Comparison of ENCODE assay signal across 12 mouse cellular contexts in genomic region chr13:81801121-81801520, GRCm38 (mm10). TPM values are rescaled to one million over a fixed set of nuclear protein-coding genes. Genes with fewer than 3 reads are reported as not detected.
DNase-seq lines count a peak whose midpoint lies in the region; ATAC-seq lines count a peak whose summit lies in the region.
"Had no signal": no experiment of that assay in that cellular context is flagged by ENCODE, and none has a peak within 500 bp of the region (broad histone marks: within the 10 kb centered on the region; RNA-seq: fewer than 3 reads in every experiment).

No protein-coding gene starts in this region.

- no peaks in the 10 kb centered on the region for H3K27me3 ChIP-seq in hindbrain, embryonic 14.5 days (ENCODE audit: control insufficient read depth, insufficient read depth, low read length)
- H3K27me3 ChIP-seq in hindbrain, embryonic 16.5 days (replicated peaks; ENCODE audit: control insufficient read depth, insufficient read depth, low read length): no peaks in the 10 kb centered on the region
- H3K27me3 ChIP-seq: forebrain, embryonic 12.5 days; lung, embryonic 15.5 days; neural tube, embryonic 13.5 days had no signal

- no peak overlapping the region for H3K9ac ChIP-seq in hindbrain, embryonic 14.5 days
- no peak overlapping the region for H3K9ac ChIP-seq in hindbrain, embryonic 16.5 days (ENCODE audit: low read depth, low read length)
- H3K9ac ChIP-seq: forebrain, embryonic 12.5 days; lung, embryonic 15.5 days; neural tube, embryonic 13.5 days had no signal

- no peak for ATAC-seq in hindbrain, embryonic 14.5 days (ENCODE audit: low FRiP score)
- no peak for ATAC-seq in hindbrain, embryonic 16.5 days
- peak; percentile 82 for ATAC-seq in CD4-positive, CD25-positive, alpha-beta regulatory T cell, adult 4 months

- H3K4me3 ChIP-seq in hindbrain, embryonic 14.5 days (replicated peaks; ENCODE audit: low read length): no peak overlapping the region
- H3K4me3 ChIP-seq in hindbrain, embryonic 16.5 days (ENCODE audit: low read length): no peak overlapping the region
- H3K4me3 ChIP-seq: forebrain, embryonic 12.5 days; lung, embryonic 15.5 days; neural tube, embryonic 13.5 days had no signal

- intact Hi-C loops in gastrocnemius, postnatal 14 days (cut with DNase I; ENCODE audit: low total_unique reads): no loop called here

- 50% methylated on average over 3 of the region's 3 CpGs for WGBS in hindbrain, embryonic 14.5 days
- 35% methylated on average over 3 of the region's 3 CpGs for WGBS in hindbrain, embryonic 16.5 days

- H3K36me3 ChIP-seq in hindbrain, embryonic 14.5 days (replicated peaks; ENCODE audit: control insufficient read depth, insufficient read depth): peaks cover 9% of the 10 kb centered on the region; the same call in 1 of the 2 replicates
- peaks cover 3% of the 10 kb centered on the region; the same call in 1 of the 2 replicates for H3K36me3 ChIP-seq in hindbrain, embryonic 16.5 days (ENCODE audit: control insufficient read depth, insufficient read depth, low read length)
- H3K36me3 ChIP-seq: forebrain, embryonic 12.5 days; lung, embryonic 15.5 days had no signal

- peak; percentile 34 for DNase-seq in hindbrain, embryonic 14.5 days (ENCODE audit: low spot score)
- peak; percentile 46 for DNase-seq in 3T3-L1 (ENCODE audit: low read depth, low spot score)
- peak; percentile 18 for DNase-seq in c-Kit-positive CD71-positive TER-119-positive erythroid progenitor cells, embryonic 14.5 days (ENCODE audit: low spot score)
- no peak for DNase-seq in ovary, postnatal 10 days (ENCODE audit: low spot score)
- no peak for DNase-seq in thymus, adult 18-20 months
- no peak for DNase-seq in gastrocnemius, postnatal 14 days
- DNase-seq: heart, postnatal 4 days had no signal

- H3K27ac ChIP-seq in hindbrain, embryonic 14.5 days: no peak overlapping the region
- no peak overlapping the region for H3K27ac ChIP-seq in hindbrain, embryonic 16.5 days (ENCODE audit: low read depth, low read length)
- H3K27ac ChIP-seq: forebrain, embryonic 12.5 days; lung, embryonic 15.5 days; neural tube, embryonic 13.5 days had no signal

- no peaks in the 10 kb centered on the region for H3K4me1 ChIP-seq in hindbrain, embryonic 14.5 days (replicated peaks; ENCODE audit: control insufficient read depth, insufficient read depth, low read length)
- H3K4me1 ChIP-seq in hindbrain, embryonic 16.5 days (ENCODE audit: control insufficient read depth, insufficient read depth, low read depth, low read length): no peaks in the 10 kb centered on the region
- H3K4me1 ChIP-seq: forebrain, embryonic 12.5 days; lung, embryonic 15.5 days; neural tube, embryonic 13.5 days had no signal

- no peaks in the 10 kb centered on the region for H3K9me3 ChIP-seq in hindbrain, embryonic 14.5 days (ENCODE audit: control insufficient read depth, low read length)
- H3K9me3 ChIP-seq in hindbrain, embryonic 16.5 days (ENCODE audit: control insufficient read depth, low read length): no peaks in the 10 kb centered on the region
- H3K9me3 ChIP-seq: forebrain, embryonic 12.5 days; lung, embryonic 15.5 days; neural tube, embryonic 13.5 days had no signal

- no peak overlapping the region for H3K4me2 ChIP-seq in hindbrain, embryonic 14.5 days (replicated peaks)
- H3K4me2 ChIP-seq in hindbrain, embryonic 16.5 days (ENCODE audit: low read length): no peak overlapping the region
- H3K4me2 ChIP-seq: forebrain, embryonic 12.5 days; lung, embryonic 15.5 days; neural tube, embryonic 13.5 days had no signal

RNA-seq across cellular contexts. Expression of gene Cetn3, which starts 18.2 kb away (rescaled TPM):
- polyA plus RNA-seq in hindbrain, embryonic 14.5 days (2014; fragmentation: Nextera tagmentation; extraction: Ambion mirVana): 232 and 250 TPM in 2 replicates
- 188 and 203 TPM in 2 replicates for polyA plus RNA-seq in hindbrain, embryonic 16.5 days (2015; fragmentation: Nextera tagmentation; extraction: Ambion mirVana)
- 100 to 1,000 TPM; 178 to 181 TPM for polyA plus RNA-seq in CD4-positive, CD25-positive, alpha-beta regulatory T cell, adult 4 months (2017; shearing (Covaris generic))
- total RNA-seq in gastrocnemius, postnatal 14 days (2021): 10 to 100 TPM; 44.6 to 45.8 TPM

Comparison
In these comparisons a context has a peak if more than half of its experiments do, and no peak if none do; other contexts are left out.
1. DNase-seq: peak in hindbrain, embryonic 14.5 days (single experiment), 3T3-L1 (single experiment) and c-Kit-positive CD71-positive TER-119-positive erythroid progenitor cells, embryonic 14.5 days (single experiment); none in ovary, postnatal 10 days (single experiment), thymus, adult 18-20 months (0 of 2) and gastrocnemius, postnatal 14 days (single experiment).